Mouse (Mus musculus) testis, adult 2 months (tissue): ENCODE data around the gene Nt5c3b.

ENCODE experiments used
- CTCF ChIP-seq: fragments of 200-500 bp; IDR thresholded peaks from 2 replicates; pipeline ENCODE4 v1.5.1; 2012; ENCODE audit warnings: low read depth, mild to moderate bottlenecking, inconsistent platforms, low read length, moderate library complexity; ENCODE audit not compliant: control insufficient read depth, insufficient read depth, insufficient replicate concordance
- POLR2A ChIP-seq: fragments of 200-500 bp; IDR thresholded peaks from 2 replicates; pipeline ENCODE4 v1.6.1; 2012; ENCODE audit warnings: low read depth, mild to moderate bottlenecking, inconsistent platforms, low read length, moderate library complexity; ENCODE audit not compliant: control insufficient read depth

GRCm38 (mm10) chr11:100442625-100443024 is 1.0 kb upstream of the Nt5c3b start:
- no peak for TF ChIP-seq CTCF
- TF ChIP-seq POLR2A, result no peak
